Mouse (Mus musculus): Measurements from ENCODE around the gene Slc44a5.

DNA sequence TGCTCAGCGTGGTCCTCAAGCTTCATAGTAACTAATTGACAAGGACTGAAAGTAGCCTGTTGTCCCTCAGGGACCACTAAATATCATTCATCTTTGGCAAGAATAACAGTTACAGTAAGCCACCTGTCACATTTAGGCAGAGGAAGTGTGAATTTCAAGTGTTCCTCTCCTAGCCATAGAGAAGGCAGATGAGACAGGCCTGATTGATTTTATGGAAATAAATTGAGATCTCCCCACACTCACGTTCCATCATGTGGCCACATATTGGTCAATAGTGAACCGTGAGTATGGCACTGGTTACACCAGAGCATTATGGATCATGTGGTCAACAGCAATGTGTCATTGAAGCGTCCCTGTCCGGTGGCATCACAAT lies 199.3 kb downstream of the Slc44a5 start:
- no peak for TF ChIP-seq CTCF (IDR thresholded peaks at IDR 0.05; ENCODE audit: low read depth)
- TF ChIP-seq EP300 (optimal IDR thresholded peaks at IDR 0.05) = no peak
